Comparison of ENCODE assay signal across 9 mouse cellular contexts in genomic region chr3:142941319-142942024, GRCm38 (mm10). TPM values are rescaled to one million over a fixed set of nuclear protein-coding genes. Genes with fewer than 3 reads are reported as not detected.
A peak's percentile ranks its signal among the peaks of the same experiment; 100 is the strongest.
DNase-seq lines count a peak whose midpoint lies in the region; ATAC-seq and TF ChIP-seq lines count a peak whose summit lies in the region.
"Had no signal": no experiment of that assay in that cellular context is flagged by ENCODE, and none has a peak within 500 bp of the region (broad histone marks: within the 10 kb centered on the region; RNA-seq: fewer than 3 reads in every experiment).

No protein-coding gene starts in this region.

- H3K36me3 ChIP-seq in lung, embryonic 14.5 days (ENCODE audit: insufficient read depth): no peaks in the 10 kb centered on the region
- no peaks in the 10 kb centered on the region for H3K36me3 ChIP-seq in hindbrain, embryonic 12.5 days

- no peaks in the 10 kb centered on the region for H3K9me3 ChIP-seq in lung, embryonic 14.5 days (ENCODE audit: low read depth, low read length)
- no peaks in the 10 kb centered on the region for H3K9me3 ChIP-seq in hindbrain, embryonic 12.5 days (replicated peaks)

- H3K27me3 ChIP-seq in lung, embryonic 14.5 days (ENCODE audit: insufficient read depth, low read length): no peaks in the 10 kb centered on the region
- no peaks in the 10 kb centered on the region for H3K27me3 ChIP-seq in hindbrain, embryonic 12.5 days

- no peak overlapping the region; the same call in 1 of the 2 replicates for H3K4me3 ChIP-seq in gastrocnemius, adult 2 months
- no peak overlapping the region for H3K4me3 ChIP-seq in lung, embryonic 14.5 days (ENCODE audit: low read depth, low read length)
- H3K4me3 ChIP-seq in hindbrain, embryonic 12.5 days: no peak overlapping the region

- intact Hi-C loops in gastrocnemius, adult 2 months (cut with DNase I): no loop called here

- 38% methylated on average over 6 of the region's 6 CpGs for WGBS in lung, embryonic 14.5 days
- WGBS in hindbrain, embryonic 12.5 days: 66% methylated on average over 6 of the region's 6 CpGs

- H3K4me1 ChIP-seq in lung, embryonic 14.5 days (ENCODE audit: insufficient read depth): no peaks in the 10 kb centered on the region
- H3K4me1 ChIP-seq in hindbrain, embryonic 12.5 days: no peaks in the 10 kb centered on the region

- H3K27ac ChIP-seq in gastrocnemius, adult 2 months: peak overlapping the region; percentile 77
- no peak overlapping the region for H3K27ac ChIP-seq in lung, embryonic 14.5 days (ENCODE audit: low read depth)
- no peak overlapping the region for H3K27ac ChIP-seq in hindbrain, embryonic 12.5 days
- H3K27ac ChIP-seq: liver, embryonic 14.5 days had no signal

- TF ChIP-seq CTCF in gastrocnemius, adult 2 months (IDR thresholded peaks at IDR 0.05): no peak
- no peak for TF ChIP-seq CTCF in lung, embryonic 14.5 days (IDR thresholded peaks at IDR 0.05; ENCODE audit: low read depth)

- DNase-seq in gastrocnemius, adult 2 months: peak; percentile 50
- DNase-seq in gastrocnemius, postnatal 4 days (ENCODE audit: low spot score in 2 of 2): no peak
- peak; percentile 21 for DNase-seq in urinary bladder, postnatal 14 days (ENCODE audit: low spot score)
- DNase-seq in urinary bladder, postnatal 25 days (ENCODE audit: low spot score): no peak
- peak; percentile 43 for DNase-seq in lung, embryonic 14.5 days
- no peak for DNase-seq in left cerebral cortex, adult 18-20 months (ENCODE audit: low spot score in 2 of 2)
- no peak for DNase-seq in layer of hippocampus, adult 8-10 months (ENCODE audit: low spot score in 2 of 2)

- H3K4me2 ChIP-seq in lung, embryonic 14.5 days: no peak overlapping the region
- no peak overlapping the region for H3K4me2 ChIP-seq in hindbrain, embryonic 12.5 days (replicated peaks)

- H3K9ac ChIP-seq in lung, embryonic 14.5 days: no peak overlapping the region
- H3K9ac ChIP-seq in hindbrain, embryonic 12.5 days: no peak overlapping the region
- H3K9ac ChIP-seq: liver, embryonic 14.5 days had no signal

- ATAC-seq in lung, embryonic 14.5 days (ENCODE audit: insufficient read depth): no peak; the same call in 1 of the 2 replicates
- no peak for ATAC-seq in hindbrain, embryonic 12.5 days (ENCODE audit: low FRiP score)

RNA-seq across cellular contexts. Expression of gene Pkn2, which starts 59.7 kb away (rescaled TPM):
- 10 to 100 TPM; 43.9 to 46.9 TPM for total RNA-seq in gastrocnemius, adult 2 months (2021)
- total RNA-seq in gastrocnemius, postnatal 4 days (2021): 10 to 100 TPM; 43.0 to 46.7 TPM
- 50.3 and 56.8 TPM in 2 replicates for polyA plus RNA-seq in lung, embryonic 14.5 days (2014; fragmentation: Nextera tagmentation; extraction: Ambion mirVana)
- 10 to 100 TPM; 29.1 to 34.1 TPM for total RNA-seq in left cerebral cortex, adult 18-20 months (2021)
- 10 to 100 TPM; 30.4 to 37.8 (median 32.3) TPM for total RNA-seq in layer of hippocampus, adult 8-10 months (2022)
- 49.4 and 54.4 TPM in 2 replicates for polyA plus RNA-seq in hindbrain, embryonic 12.5 days (2016; fragmentation: Nextera tagmentation; extraction: Ambion mirVana)

Comparison
In these comparisons a context has a peak if more than half of its experiments do, and no peak if none do; other contexts are left out.
1. DNase-seq: peak in gastrocnemius, adult 2 months (single experiment), urinary bladder, postnatal 14 days (single experiment) and lung, embryonic 14.5 days (single experiment); none in gastrocnemius, postnatal 4 days (0 of 2), urinary bladder, postnatal 25 days (single experiment), left cerebral cortex, adult 18-20 months (0 of 2) and layer of hippocampus, adult 8-10 months (0 of 2).